8 mouse cellular contexts compared by ENCODE assay signal in genomic region chr4:105403169-105403568, GRCm38 (mm10).
DNase-seq lines count a peak whose midpoint lies in the region; ATAC-seq lines count a peak whose summit lies in the region.
"Had no signal": no experiment of that assay in that cellular context is flagged by ENCODE, and none has a peak within 500 bp of the region (broad histone marks: within the 10 kb centered on the region; RNA-seq: fewer than 3 reads in every experiment).

No protein-coding gene starts in this region.

- DNase-seq in 3134 (ENCODE audit: extremely low read depth, insufficient read length, low spot score) (peak; percentile 69), R1 (ENCODE audit: low read depth, low spot score) (peak; percentile 10)
- peak; percentile 22 to 64 for DNase-seq in heart, postnatal 14 days
- no peak for DNase-seq in spleen, postnatal 14 days (ENCODE audit: low spot score in 2 of 2)
- DNase-seq: cerebellum, adult 18-20 months had no signal

- no peak overlapping the region for H3K4me2 ChIP-seq in limb, embryonic 13.5 days (replicated peaks)

- H3K9ac ChIP-seq in limb, embryonic 13.5 days, result no peak overlapping the region

- peaks cover 33% of the 10 kb centered on the region for H3K4me1 ChIP-seq in limb, embryonic 13.5 days

- H3K27ac ChIP-seq in limb, embryonic 13.5 days, result no peak overlapping the region

- no peak overlapping the region for H3K4me3 ChIP-seq in limb, embryonic 13.5 days

- peak; percentile 67 for ATAC-seq in limb, embryonic 13.5 days (ENCODE audit: low FRiP score, low read depth)
- ATAC-seq in erythroid progenitor cell, adult 5-6 weeks (replicated peaks; ENCODE audit: low FRiP score, poor library complexity, severe bottlenecking), result no peak
- no peak for ATAC-seq in activated CD4-positive, CD25-positive, alpha-beta regulatory T cell, adult 4 months

- no peaks in the 10 kb centered on the region for H3K27me3 ChIP-seq in limb, embryonic 13.5 days

- WGBS in limb, embryonic 13.5 days, result 27% methylated on average over 3 of the region's 3 CpGs

- H3K36me3 ChIP-seq in limb, embryonic 13.5 days, result no peaks in the 10 kb centered on the region

- intact Hi-C loops in heart, postnatal 14 days (cut with DNase I), result loop anchor here (5.0 kb wide), 1 partner anchor 76 kb away; no protein-coding TSS in a partner anchor

- no peaks in the 10 kb centered on the region for H3K9me3 ChIP-seq in limb, embryonic 13.5 days

Comparison
In these comparisons a context has a peak if more than half of its experiments do, and no peak if none do; other contexts are left out.
1. DNase-seq: peak in 3134 (single experiment), R1 (single experiment) and heart, postnatal 14 days (2 of 2); none in spleen, postnatal 14 days (0 of 2).